Mouse (Mus musculus) liver, adult 2 months (tissue): ENCODE measurements around the gene Uqcc1. TPM values are rescaled to one million over a fixed set of nuclear protein-coding genes. Genes with fewer than 3 reads are reported as not detected.

ENCODE experiments used
- DNase-seq: peaks from one replicate; pipeline ENCODE4 v3.0.0-alpha.2; 2011; ENCODE audit warnings: low read depth, low spot score; ENCODE audit errors: extremely low read depth
- H3K27ac ChIP-seq: fragments of 200-500 bp; replicated peaks from 2 replicates; pipeline ENCODE4 v1.5.1; 2012; ENCODE audit warnings: low read depth, mild to moderate bottlenecking, control low read depth, inconsistent platforms, low read length; ENCODE audit not compliant: insufficient read depth
- H3K27me3 ChIP-seq: fragments of 200-500 bp; 2 replicates; pipeline ENCODE4 v1.6.1; 2012; ENCODE audit warnings: mild to moderate bottlenecking, moderate library complexity, low read length, inconsistent platforms; ENCODE audit not compliant: control insufficient read depth, insufficient read depth
- H3K36me3 ChIP-seq: fragments of 200-500 bp; 2 replicates; pipeline ENCODE4 v1.6.1; 2012; ENCODE audit warnings: low read length, inconsistent platforms; ENCODE audit not compliant: control insufficient read depth, insufficient read depth
- H3K4me1 ChIP-seq: fragments of 200-500 bp; 2 replicates; pipeline ENCODE4 v1.6.1; 2011; ENCODE audit warnings: low read length; ENCODE audit not compliant: control insufficient read depth, insufficient read depth
- H3K4me3 ChIP-seq: fragments of 200-500 bp; 2 replicates; pipeline ENCODE4 v1.5.1; 2011; ENCODE audit warnings: low read depth, mild to moderate bottlenecking, control low read depth, low read length, moderate library complexity; ENCODE audit not compliant: insufficient read depth
- H3K79me2 ChIP-seq: fragments of 200-500 bp; 2 replicates; pipeline ENCODE4 v1.6.1; 2012; ENCODE audit warnings: inconsistent platforms, mild to moderate bottlenecking, low read length, moderate library complexity; ENCODE audit not compliant: control insufficient read depth, insufficient read depth
- H3K9ac ChIP-seq: fragments of 200-500 bp; 2 replicates; pipeline ENCODE4 v1.6.1; 2012; ENCODE audit warnings: low read depth, mild to moderate bottlenecking, control low read depth, inconsistent platforms, low read length
- CTCF ChIP-seq: fragments of 200-500 bp; IDR thresholded peaks from 2 replicates; pipeline ENCODE4 v1.5.1; 2011; ENCODE audit warnings: low read depth, low read length, control low read depth
- POLR2A ChIP-seq: fragments of 200-500 bp; IDR thresholded peaks from 2 replicates; pipeline ENCODE4 v1.6.1; 2011; ENCODE audit warnings: low read length, control low read depth; ENCODE audit not compliant: insufficient read depth; ENCODE audit errors: extremely low read depth
- WGBS: fragments of 180-500 bp; shearing (Covaris S2); methylation state at CpG from one replicate; pipeline ENCODE4 v1.1.7; 2018; 5-methylcytosine and 5-hydroxymethylcytosine counted together
- polyA plus RNA-seq: library from polyadenylated mRNA; depleted of rRNA; stranded (reverse); fragments of >200 nt; gene quantifications from 2 replicates; pipeline ENCODE4 v1.2.3, GENCODE M21; 2012
- total RNA-seq: library from RNA; depleted of rRNA; stranded (reverse); fragments of >200 nt; gene quantifications from 2 replicates; pipeline ENCODE4 v1.2.3, GENCODE M21; 2014

Gene Uqcc1
- total and polyA plus RNA-seq, 2 experiments: 31.2 to 65.9 TPM

- H3K4me3 ChIP-seq: peak overlapping the region; percentile 40
- no peaks in the 10 kb centered on the region for H3K79me2 ChIP-seq
- 27% methylated on average over 13 of the region's 13 CpGs for WGBS
- peaks cover 3% of the 10 kb centered on the region; the same call in 1 of the 2 replicates for H3K36me3 ChIP-seq
- peak; percentile 88 for DNase-seq
- H3K27me3 ChIP-seq: no peaks in the 10 kb centered on the region
- TF ChIP-seq POLR2A (no peak), CTCF (no peak)
- H3K9ac ChIP-seq: peak overlapping the region; percentile 57
- H3K4me1 ChIP-seq: peaks cover 16% of the 10 kb centered on the region
- H3K27ac ChIP-seq: peak overlapping the region; percentile 94
Measured at GRCm38 (mm10) chr2:155894307-155895045, 35.6 kb downstream of the Uqcc1 start.

DNA sequence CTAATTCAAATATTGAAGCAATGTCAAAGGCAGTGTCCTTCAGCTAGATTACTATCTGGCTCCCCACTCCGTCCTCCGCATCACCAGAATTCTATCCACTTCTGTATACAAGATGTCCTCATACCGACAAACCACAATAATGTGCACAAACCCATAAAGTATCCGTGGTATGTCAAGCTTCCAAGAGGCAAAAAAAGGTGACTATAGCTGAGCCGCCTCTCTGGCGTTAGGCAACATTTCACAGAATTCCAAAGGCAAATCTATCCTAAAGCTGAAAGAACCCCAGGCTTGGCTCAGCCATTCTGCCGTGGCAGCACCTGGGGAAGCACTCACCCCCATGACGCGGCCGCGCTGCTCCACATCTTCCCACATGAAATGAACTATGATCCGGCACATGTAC lies 43.3 kb downstream of the Uqcc1 start:
- Histone ChIP-seq H3K9ac (no peak overlapping the region), H3K27me3 (no peaks in the 10 kb centered on the region), H3K36me3 (peaks cover 28% of the 10 kb centered on the region), H3K79me2 (peaks cover 3% of the 10 kb centered on the region; the same call in 1 of the 2 replicates), H3K27ac (no peak overlapping the region), H3K4me3 (no peak overlapping the region), H3K4me1 (no peaks in the 10 kb centered on the region; the same call in 1 of the 2 replicates)
- TF ChIP-seq CTCF (no peak), POLR2A (no peak)
- DNase-seq: no peak
- 98% methylated on average over 12 of the region's 12 CpGs for WGBS

DNA sequence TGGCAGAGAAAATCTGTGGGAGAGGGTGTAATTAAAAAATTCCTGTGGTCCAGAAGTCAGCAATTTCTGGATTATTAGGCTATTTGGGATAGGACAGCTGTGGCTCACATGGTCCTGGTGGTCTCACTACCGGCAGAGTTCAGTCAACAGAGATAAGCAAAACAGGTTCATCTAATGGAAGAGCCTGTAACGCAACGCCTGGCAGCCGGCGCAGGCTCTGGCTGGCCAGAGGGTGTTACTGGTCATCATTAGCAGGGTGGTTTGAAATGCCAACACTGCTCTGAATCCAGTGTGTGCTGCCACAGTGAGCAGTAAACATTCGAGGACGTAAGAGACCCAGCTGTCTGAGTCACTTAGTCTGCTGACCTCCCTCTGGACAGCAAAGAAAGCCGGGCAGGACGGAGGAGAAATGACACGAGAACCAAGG lies 44.8 kb downstream of the Uqcc1 start:
- Histone ChIP-seq H3K36me3 (peaks cover 28% of the 10 kb centered on the region), H3K4me3 (no peak overlapping the region), H3K27me3 (no peaks in the 10 kb centered on the region), H3K4me1 (no peaks in the 10 kb centered on the region), H3K79me2 (peaks cover 3% of the 10 kb centered on the region; the same call in 1 of the 2 replicates), H3K27ac (no peak overlapping the region), H3K9ac (no peak overlapping the region)
- DNase-seq: no peak
- 84% methylated on average over 10 of the region's 10 CpGs for WGBS
- TF ChIP-seq POLR2A: no peak
- no peak for TF ChIP-seq CTCF

GRCm38 (mm10) chr2:155882087-155882486 lies 48.0 kb downstream of the Uqcc1 start:
- H3K27ac ChIP-seq: no peak overlapping the region
- H3K79me2 ChIP-seq: 0 out of 2 replicates have a peak, but pooled peaks cover 3% of the 10 kb centered on the region
- H3K4me3 ChIP-seq: no peak overlapping the region
- DNase-seq: no peak
- no peaks in the 10 kb centered on the region for H3K4me1 ChIP-seq
- TF ChIP-seq POLR2A (no peak), CTCF (no peak)
- no peaks in the 10 kb centered on the region for H3K27me3 ChIP-seq
- WGBS: 75% methylated on average over 3 of the region's 3 CpGs
- H3K36me3 ChIP-seq: peaks cover 20% of the 10 kb centered on the region
- H3K9ac ChIP-seq: no peak overlapping the region

GRCm38 (mm10) chr2:155878964-155879876 lies 50.9 kb downstream of the Uqcc1 start:
- H3K27ac ChIP-seq: no peak overlapping the region
- no peaks in the 10 kb centered on the region for H3K4me1 ChIP-seq
- peaks cover 12% of the 10 kb centered on the region for H3K36me3 ChIP-seq
- H3K9ac ChIP-seq: no peak overlapping the region
- H3K4me3 ChIP-seq: no peak overlapping the region
- no peaks in the 10 kb centered on the region for H3K27me3 ChIP-seq
- DNase-seq: no peak
- WGBS: 82% methylated on average over 21 of the region's 21 CpGs
- H3K79me2 ChIP-seq: no peaks in the 10 kb centered on the region
- TF ChIP-seq POLR2A: no peak
- no peak for TF ChIP-seq CTCF
